Mouse (Mus musculus): ENCODE measurements around the gene Fam234b.

- TF ChIP-seq CTCF (IDR thresholded peaks at IDR 0.05; ENCODE audit: borderline replicate concordance, control insufficient read depth, extremely low read depth, insufficient read depth, low read length, poor library complexity) (no peak), POLR2A (IDR thresholded peaks at IDR 0.05; ENCODE audit: control insufficient read depth, extremely low read depth, insufficient read depth, low read length, poor library complexity) (no peak)
These were observed 56.4 kb downstream of the Fam234b start, which contains the start of gene Gsg1 for GRCm38 (mm10) chr6:135254153-135254552.

Data from thymus, adult 2 months (tissue).